Mouse (Mus musculus): ENCODE data around the gene Hnrnph3.
"Not testable (repeated sequence)": the region's sequence is repeated elsewhere in the genome, so short reads cannot be mapped to it uniquely, and the experiment has no call there.

GRCm38 (mm10) chr10:63054071-63054470 is 30.1 kb upstream of the Hnrnph3 start:
- not testable (repeated sequence) for TF ChIP-seq CTCF, EP300 (IDR thresholded peaks at IDR 0.05; ENCODE audit: low read depth)
